Mouse (Mus musculus) olfactory bulb, adult 2 months (tissue): ENCODE measurements around the gene Epn2. TPM values are rescaled to one million over a fixed set of nuclear protein-coding genes. Genes with fewer than 3 reads are reported as not detected.

Experiments
- H3K27ac ChIP-seq: fragments of 200-500 bp; 2 replicates; pipeline ENCODE4 v1.5.1; 2012; ENCODE audit warnings: low read depth, low read length; ENCODE audit not compliant: insufficient read depth
- H3K4me1 ChIP-seq: fragments of 200-500 bp; 2 replicates; pipeline ENCODE4 v1.6.1; 2012; ENCODE audit warnings: low read length; ENCODE audit not compliant: control insufficient read depth, insufficient read depth
- H3K4me3 ChIP-seq: fragments of 200-500 bp; 2 replicates; pipeline ENCODE4 v1.5.1; 2012; ENCODE audit warnings: mild to moderate bottlenecking, low read depth, low read length, moderate library complexity; ENCODE audit not compliant: insufficient read depth
- CTCF ChIP-seq: fragments of 200-500 bp; IDR thresholded peaks from 2 replicates; pipeline ENCODE4 v1.5.1; 2012; ENCODE audit warnings: low read depth, mild to moderate bottlenecking, low read length, moderate library complexity; ENCODE audit not compliant: insufficient read depth
- POLR2A ChIP-seq: fragments of 200-500 bp; IDR thresholded peaks from 2 replicates; pipeline ENCODE4 v1.6.1; 2012; ENCODE audit warnings: mild to moderate bottlenecking, low read depth, low read length, moderate library complexity; ENCODE audit not compliant: insufficient read depth
- WGBS: fragments of 180-500 bp; shearing (Covaris S2); methylation state at CpG from one replicate; pipeline ENCODE4 v1.1.7; 2018; 5-methylcytosine and 5-hydroxymethylcytosine counted together
- polyA plus RNA-seq: library from polyadenylated mRNA; stranded (reverse); fragments of >200 nt; gene quantifications from 2 replicates; pipeline ENCODE4 v1.2.4, GENCODE M21; 2012; ENCODE audit warnings: low replicate concordance; ENCODE audit not compliant: missing spikeins, insufficient read depth, insufficient read length

Gene Epn2
- polyA plus RNA-seq, 1 experiment = not detected

DNA sequence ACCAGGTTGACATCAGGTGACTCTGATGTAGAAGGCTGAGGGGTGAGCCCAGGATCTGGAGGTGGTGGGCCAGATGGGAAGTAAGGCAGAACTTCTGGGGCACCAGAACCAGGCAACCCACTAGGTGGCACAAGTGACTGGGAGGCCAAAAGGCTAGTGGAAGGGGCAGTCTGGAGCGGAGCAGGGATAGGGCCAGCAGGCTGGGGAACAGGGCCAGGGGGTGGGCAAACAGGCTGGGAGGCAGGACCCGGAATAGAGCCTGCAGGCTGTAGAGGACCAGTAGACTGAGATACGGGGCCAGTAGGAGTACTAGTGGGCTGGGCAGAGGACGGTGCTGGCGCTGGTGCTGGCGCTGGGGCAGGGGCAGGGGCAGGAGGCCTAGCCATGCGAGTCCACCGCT lies 89.6 kb downstream of the Epn2 start:
- H3K4me1 ChIP-seq = peaks cover 15% of the 10 kb centered on the region
- TF ChIP-seq POLR2A (no peak), CTCF (no peak)
- H3K4me3 ChIP-seq = no peak overlapping the region
- WGBS = 94% methylated on average over 8 of the region's 8 CpGs
- no peak overlapping the region for H3K27ac ChIP-seq

DNA sequence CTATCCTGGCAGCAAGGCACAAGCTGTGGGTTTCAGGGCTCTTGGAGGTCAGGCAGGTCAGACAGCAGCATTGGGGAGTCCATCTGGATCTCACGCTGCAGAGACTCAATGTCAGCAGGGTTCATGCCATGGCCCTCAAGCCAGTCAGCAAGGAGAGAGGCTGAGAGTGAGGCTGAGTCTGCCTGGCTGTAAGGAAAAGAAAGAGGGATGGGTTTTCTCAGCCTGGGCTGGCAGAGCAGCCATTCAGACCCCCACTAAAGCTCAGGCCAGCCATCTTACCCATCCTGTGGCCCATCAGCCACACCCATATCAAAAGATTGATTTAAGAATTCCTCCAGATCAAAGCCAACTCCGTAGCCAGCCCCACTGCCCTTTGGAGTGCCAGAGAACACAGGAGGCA lies 90.4 kb downstream of the Epn2 start:
- 85% methylated on average over 2 of the region's 2 CpGs for WGBS

DNA sequence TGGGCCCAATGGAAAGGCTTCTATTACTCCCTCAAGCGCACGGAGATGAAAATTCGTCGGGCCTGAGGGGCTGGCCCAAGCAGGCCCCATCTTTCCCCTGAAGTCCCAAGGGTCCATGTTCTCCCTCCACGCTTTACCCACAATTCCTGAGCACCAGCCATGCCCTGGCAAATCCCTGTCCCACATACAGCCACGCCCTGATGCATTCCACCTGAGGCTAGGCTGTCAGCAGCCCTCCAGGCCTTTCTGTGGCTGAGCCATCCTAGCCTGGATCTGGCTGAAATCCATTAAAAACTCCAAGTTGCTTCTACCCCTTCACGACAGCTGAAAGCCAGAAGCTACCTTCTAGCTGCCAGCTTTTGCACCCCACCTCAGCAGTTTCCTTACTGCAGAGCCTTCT lies 91.6 kb downstream of the Epn2 start:
- H3K4me1 ChIP-seq = peaks cover 22% of the 10 kb centered on the region
- no peak overlapping the region for H3K27ac ChIP-seq
- TF ChIP-seq POLR2A (no peak), CTCF (no peak)
- H3K4me3 ChIP-seq = no peak overlapping the region
- 87% methylated on average over 7 of the region's 7 CpGs for WGBS

More for the DNA sequence above, 90.4 kb downstream of the Epn2 start:
- Histone ChIP-seq H3K4me3 (no peak overlapping the region), H3K4me1 (peaks cover 22% of the 10 kb centered on the region), H3K27ac (no peak overlapping the region)
- TF ChIP-seq POLR2A (no peak), CTCF (no peak)

DNA sequence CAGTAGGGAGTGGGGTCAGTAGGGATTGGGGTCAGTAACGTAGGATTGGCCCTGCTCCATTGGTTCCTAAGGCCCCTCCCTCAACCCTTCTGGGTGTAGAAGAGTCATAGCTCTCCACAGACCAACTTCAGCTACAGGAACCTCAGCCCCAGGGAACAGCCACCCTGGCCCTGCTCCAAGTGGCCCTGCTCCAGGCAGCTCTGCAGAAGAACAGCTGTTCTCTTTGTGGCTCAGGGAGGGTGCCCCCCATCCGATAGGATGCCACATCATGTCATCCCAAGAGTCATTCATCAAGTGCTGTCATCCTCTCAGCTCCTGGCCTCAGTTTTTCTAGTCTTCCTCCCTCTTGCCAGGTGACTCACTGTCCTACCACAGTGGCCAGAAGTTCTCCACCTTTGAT lies 92.1 kb downstream of the Epn2 start:
- H3K27ac ChIP-seq = no peak overlapping the region
- TF ChIP-seq POLR2A = no peak
- TF ChIP-seq CTCF = no peak
- H3K4me3 ChIP-seq = no peak overlapping the region
- peaks cover 22% of the 10 kb centered on the region for H3K4me1 ChIP-seq
- 40% methylated on average over 2 of the region's 2 CpGs for WGBS

DNA sequence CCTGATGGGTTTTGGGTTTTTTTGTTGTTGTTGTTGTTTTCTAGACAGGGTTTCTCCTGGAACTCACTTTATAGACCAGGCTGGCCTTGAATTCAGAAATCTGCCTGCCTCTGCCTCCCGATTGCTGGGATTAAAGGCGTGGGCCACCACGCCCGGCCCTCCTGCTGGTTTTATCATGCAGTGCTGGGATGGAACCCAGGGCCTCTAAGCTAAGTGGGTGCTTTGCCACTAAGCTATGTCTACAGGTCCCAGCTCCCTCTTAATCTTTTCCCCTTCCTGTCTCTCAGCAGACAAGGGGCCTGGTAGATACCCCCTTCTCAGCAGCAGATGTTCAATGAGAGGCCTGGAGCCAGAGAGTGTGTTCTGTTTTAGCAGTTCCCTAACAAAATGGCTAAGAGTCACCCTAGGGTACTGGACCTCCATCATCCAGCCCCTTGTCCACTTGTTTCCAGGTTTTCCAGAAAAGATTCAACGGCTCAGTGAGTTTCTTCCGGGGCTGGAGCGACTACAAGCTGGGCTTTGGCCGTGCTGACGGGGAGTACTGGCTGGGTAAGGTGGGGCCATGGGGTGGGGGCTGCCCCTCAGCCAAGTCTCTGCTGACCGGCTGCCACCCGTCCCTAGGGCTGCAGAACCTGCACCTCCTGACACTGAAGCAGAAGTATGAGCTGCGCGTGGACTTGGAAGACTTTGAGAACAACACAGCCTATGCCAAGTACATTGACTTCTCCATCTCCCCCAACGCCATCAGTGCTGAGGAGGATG lies 92.8 kb downstream of the Epn2 start:
- H3K27ac ChIP-seq = no peak overlapping the region
- H3K4me1 ChIP-seq = peaks cover 22% of the 10 kb centered on the region
- H3K4me3 ChIP-seq = no peak overlapping the region

DNA sequence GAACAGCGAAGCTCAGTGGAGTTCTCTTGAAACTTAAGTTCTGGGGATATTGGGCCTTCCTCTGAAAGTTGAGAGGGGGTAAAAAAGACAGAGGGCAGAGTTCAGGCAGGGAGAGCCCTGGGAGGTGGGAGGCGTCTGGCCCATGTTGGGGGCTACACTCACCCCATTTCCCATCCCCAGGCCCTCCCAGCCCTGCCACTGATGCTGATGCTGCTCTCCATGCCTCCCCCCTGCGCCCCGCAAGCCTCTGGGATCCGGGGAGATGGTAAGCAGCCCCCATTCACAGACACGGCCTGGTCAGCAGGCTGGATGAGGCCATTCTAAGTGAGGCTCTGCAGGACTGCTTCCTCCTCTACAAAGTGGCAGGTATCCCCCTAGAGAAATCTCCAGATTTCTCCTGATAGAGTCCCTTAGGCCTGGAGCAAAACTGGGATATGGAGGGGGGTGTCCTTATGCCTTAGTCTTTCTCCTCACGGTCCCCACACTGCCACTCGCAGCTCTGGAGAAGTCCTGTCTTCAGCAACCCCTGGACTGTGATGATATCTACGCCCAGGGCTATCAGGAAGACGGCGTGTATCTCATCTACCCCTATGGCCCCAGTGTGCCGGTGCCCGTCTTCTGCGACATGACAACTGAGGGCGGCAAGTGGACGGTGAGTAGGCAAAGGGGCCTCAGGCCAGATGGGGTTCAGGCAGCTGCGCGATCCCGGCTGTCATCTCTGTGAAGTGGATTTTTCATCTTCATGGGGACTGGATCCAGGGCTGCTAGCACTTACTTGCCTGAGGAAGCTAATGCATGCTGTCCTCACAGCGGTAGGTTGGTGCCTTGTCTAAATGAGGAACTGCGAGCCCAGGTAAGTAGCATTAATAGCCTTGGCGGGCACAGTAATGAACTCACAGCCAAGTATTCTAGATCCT lies 93.7 kb downstream of the Epn2 start:
- H3K27ac ChIP-seq = no peak overlapping the region
- H3K4me1 ChIP-seq = peaks cover 18% of the 10 kb centered on the region
- TF ChIP-seq CTCF (no peak), POLR2A (no peak)
- H3K4me3 ChIP-seq = no peak overlapping the region
- 91% methylated on average over 22 of the region's 22 CpGs for WGBS

More for the DNA sequence above, 92.8 kb downstream of the Epn2 start:
- WGBS = 85% methylated on average over 14 of the region's 14 CpGs
- no peak for TF ChIP-seq CTCF

DNA sequence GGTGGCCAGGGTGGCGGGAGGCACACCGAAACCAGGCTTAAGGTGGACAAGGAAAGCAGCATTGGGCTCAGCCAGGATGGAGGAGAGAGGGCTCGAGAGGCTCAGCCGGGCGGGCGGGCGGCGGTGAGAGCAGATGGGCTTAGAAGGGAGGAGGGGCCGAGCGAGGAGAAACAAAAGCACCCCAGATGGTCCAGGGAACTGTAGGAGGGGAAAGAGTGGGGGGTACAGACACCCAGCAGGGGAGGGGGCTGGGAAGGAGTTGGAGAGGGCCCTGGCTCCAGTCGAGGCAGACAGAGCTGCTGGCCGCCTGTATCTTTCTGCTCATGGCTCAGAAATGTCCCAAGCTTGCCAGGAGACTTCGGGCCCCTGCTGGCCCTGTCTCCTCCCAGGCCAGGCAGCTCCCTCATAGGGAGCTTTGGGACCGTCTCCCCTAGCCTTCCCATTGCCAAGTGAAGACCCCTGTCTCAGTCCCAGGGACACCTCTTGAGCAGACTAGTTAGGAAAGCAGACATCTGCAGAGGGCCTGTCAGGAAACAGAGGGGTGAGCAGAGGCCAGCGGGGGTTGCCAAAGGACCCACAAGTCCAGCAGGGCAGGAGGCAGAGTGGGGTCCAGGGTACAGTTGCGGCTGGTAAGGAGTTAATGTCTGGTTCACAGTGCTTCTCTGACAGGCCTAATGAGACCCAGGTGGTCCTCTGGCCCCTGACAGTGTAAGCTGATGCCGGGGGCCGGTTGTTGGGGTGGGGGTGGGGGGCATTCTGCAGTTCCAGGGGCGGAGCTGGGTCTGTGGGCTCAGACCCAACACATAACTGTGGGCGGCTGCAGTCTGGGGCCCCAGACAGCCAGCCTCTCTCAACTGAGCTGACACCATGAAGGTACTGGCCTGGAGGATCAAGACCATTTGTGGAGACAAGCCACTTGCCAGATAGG lies 94.6 kb downstream of the Epn2 start, which contains the start of gene Mfap4:
Gene Mfap4 (plus strand): TSS at position 819 of the 928 bp plus-strand sequence.
- peaks cover 20% of the 10 kb centered on the region for H3K4me1 ChIP-seq
- TF ChIP-seq POLR2A (no peak), CTCF (no peak)
- WGBS = 40% methylated on average over 20 of the region's 20 CpGs
- no peak within 1 kb of the TSS for H3K4me3 ChIP-seq
- no peak within 1 kb of the TSS for H3K27ac ChIP-seq

DNA sequence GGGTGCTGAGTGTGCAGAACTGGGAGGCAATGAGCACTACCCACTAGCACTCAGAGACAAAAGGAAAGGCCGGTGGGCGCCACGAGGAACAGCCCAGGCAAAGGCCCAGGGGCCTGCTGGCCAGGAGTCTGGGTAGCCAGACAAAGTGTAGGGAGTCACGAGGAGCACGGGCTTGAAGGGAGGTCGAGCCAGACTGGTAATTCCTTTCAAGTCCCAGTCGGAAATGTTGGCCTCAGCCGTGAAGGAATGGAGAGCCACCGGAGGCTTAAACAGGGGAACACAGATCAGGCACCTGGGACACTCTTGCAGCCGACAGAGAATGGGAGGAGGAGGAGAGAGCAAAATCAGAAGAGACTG lies 95.3 kb downstream of the Epn2 start:
- no peak overlapping the region for H3K27ac ChIP-seq
- TF ChIP-seq CTCF (no peak), POLR2A (no peak)
- H3K4me3 ChIP-seq = no peak overlapping the region
- WGBS = 46% methylated on average over 10 of the region's 10 CpGs
- peaks cover 20% of the 10 kb centered on the region for H3K4me1 ChIP-seq
